Mouse (Mus musculus): Measurements from ENCODE around the gene P4hb. TPM values are rescaled to one million over a fixed set of nuclear protein-coding genes. Genes with fewer than 3 reads are reported as not detected.

P4hb gene
- polyA plus RNA-seq, 1 experiment from 2014 or later: 620 TPM

DNA sequence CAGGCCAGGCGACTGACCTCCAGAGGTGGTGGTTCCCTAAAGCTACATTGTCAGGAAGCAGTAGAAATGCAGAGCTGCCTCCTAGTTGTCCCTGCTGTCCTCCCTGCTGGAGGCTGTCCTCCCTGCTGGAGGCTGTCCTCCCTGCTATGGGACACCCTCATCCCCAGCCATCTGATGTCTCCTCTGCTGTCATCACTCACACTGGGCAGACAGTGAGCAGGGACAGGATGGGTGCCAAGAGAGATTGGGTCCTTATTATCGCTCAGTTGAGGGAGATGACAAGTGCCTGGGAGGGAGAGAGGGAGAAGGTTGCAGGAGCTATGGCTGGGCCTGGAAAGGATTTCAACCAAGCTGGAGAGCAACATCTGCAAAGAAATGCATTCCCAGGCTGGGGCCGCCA, 37.9 kb downstream of the P4hb start:
- Histone ChIP-seq H3K36me3 (no peaks in the 10 kb centered on the region), H3K4me1 (replicated peaks) (peaks cover 31% of the 10 kb centered on the region), H3K9me3 (no peaks in the 10 kb centered on the region), H3K27me3 (peaks cover 55% of the 10 kb centered on the region), H3K4me3 (replicated peaks) (no peak overlapping the region), H3K27ac (no peak overlapping the region), H3K4me2 (no peak overlapping the region), H3K9ac (replicated peaks) (no peak overlapping the region)
- no peak for ATAC-seq (ENCODE audit: insufficient number of reproducible peaks, insufficient read depth, low FRiP score, low TSS enrichment, low read depth)
- WGBS: 69% methylated on average over 3 of the region's 3 CpGs

DNA sequence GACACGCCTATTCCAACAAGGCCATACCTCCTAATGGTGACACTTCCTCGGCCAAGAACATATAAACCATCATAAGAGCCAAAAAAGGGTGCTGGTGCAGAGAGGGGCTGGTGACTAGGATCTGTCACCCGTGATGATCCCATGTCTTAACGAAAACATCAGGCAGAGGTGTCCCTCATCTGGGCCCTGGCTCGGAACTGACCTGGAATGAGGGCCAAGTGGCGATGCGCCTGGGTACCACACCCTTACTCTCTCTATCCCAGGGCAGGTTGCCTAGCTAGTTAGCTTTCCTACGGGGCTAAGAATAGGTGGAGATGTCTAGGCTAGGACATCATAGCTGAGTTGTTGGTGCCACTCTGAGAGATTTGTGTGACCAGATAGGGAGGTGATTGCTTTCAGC, 39.0 kb downstream of the P4hb start:
- no peak for ATAC-seq (ENCODE audit: insufficient number of reproducible peaks, insufficient read depth, low FRiP score, low TSS enrichment, low read depth)
- 86% methylated on average over 8 of the region's 8 CpGs for WGBS
- Histone ChIP-seq H3K27me3 (peaks cover 65% of the 10 kb centered on the region), H3K4me1 (replicated peaks) (peaks cover 25% of the 10 kb centered on the region), H3K9ac (replicated peaks) (no peak overlapping the region), H3K9me3 (no peaks in the 10 kb centered on the region), H3K4me3 (replicated peaks) (no peak overlapping the region), H3K36me3 (no peaks in the 10 kb centered on the region), H3K4me2 (no peak overlapping the region), H3K27ac (no peak overlapping the region)

DNA sequence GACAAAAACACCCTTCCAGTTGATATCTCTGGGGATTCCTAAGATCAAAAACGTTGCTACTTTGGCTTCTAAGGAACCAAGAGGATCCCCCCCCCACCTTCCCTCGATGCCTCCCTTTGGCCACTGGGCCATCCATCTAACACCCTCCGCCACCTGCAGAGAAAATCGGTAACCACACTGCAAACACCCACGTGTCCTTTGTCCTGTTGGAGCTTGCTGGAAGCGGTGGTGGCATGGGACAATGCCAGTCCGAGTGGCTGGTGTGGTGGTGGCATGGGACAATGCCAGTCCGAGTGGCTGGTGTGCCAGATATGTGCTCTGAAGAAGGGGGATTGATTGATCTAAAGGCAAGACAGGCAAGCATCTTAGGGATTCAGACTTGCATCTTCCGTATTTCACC, 41.4 kb downstream of the P4hb start:
- Histone ChIP-seq H3K27ac (no peak overlapping the region), H3K27me3 (peaks cover 83% of the 10 kb centered on the region), H3K36me3 (no peaks in the 10 kb centered on the region), H3K9ac (replicated peaks) (no peak overlapping the region), H3K4me1 (replicated peaks) (peaks cover 19% of the 10 kb centered on the region), H3K9me3 (no peaks in the 10 kb centered on the region), H3K4me2 (peak overlapping the region; percentile 89), H3K4me3 (replicated peaks) (peak overlapping the region; percentile 51)
- 27% methylated on average over 9 of the region's 9 CpGs for WGBS
- no peak for ATAC-seq (ENCODE audit: insufficient number of reproducible peaks, insufficient read depth, low FRiP score, low TSS enrichment, low read depth)

DNA sequence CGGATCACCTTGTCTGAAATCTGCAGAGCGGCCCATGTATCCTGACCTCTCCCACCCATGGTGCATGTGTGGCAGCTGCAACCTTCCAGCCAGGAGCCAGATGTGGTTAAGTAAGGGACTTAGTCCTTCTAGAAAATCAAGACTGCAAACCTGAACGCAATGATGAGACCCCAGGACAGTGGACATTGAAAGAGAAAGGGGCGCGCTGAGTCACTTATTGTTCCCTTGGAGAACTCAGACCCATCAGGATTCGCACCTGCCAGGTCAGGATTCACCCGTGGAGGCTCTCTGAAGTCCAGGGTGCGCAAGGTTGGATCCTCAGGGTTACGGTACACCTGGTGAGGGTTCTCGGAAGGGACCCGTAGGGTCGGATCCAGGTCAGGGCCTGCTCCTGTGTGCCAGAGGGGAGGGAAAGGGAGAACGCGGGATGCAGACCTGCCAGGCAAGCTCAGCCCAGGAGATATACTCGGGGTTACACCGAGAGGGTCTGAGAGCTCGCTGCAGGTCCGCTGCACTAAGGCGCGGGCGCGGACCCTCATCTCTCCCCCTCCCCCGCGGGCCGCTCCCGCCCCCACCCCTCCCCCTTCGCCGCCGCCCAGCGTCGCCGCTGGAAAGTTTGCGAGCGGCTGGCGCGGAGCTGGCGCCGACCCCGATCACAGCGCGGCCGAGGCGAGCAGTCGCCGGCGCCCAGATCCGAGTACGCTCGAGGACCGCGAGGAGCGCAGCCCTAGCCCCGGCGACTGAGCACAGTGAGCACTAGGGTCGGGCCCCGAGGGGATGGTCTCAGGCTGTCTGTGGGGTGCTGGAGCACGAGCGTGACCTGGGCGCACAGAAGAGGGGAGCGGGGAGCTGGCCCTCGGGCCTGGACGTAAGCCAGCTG, 42.7 kb downstream of the P4hb start, which contains the start of gene Gcgr:
Gene Gcgr (plus strand): TSS at position 615 of the 880 bp plus-strand sequence.
- WGBS: 7% methylated on average over 59 of the region's 62 CpGs
- H3K27me3 ChIP-seq: peaks cover 79% of the 10 kb centered on the region
- H3K4me1 ChIP-seq (replicated peaks): peaks cover 19% of the 10 kb centered on the region
- H3K4me2 ChIP-seq: peak within 1 kb of the TSS; percentile 89
- no peaks in the 10 kb centered on the region for H3K36me3 ChIP-seq
- ATAC-seq (ENCODE audit: insufficient number of reproducible peaks, insufficient read depth, low FRiP score, low TSS enrichment, low read depth): no peak; the same call in 1 of the 2 replicates
- H3K9me3 ChIP-seq: no peaks in the 10 kb centered on the region
- H3K9ac ChIP-seq (replicated peaks): peak within 1 kb of the TSS; percentile 54
- peak within 1 kb of the TSS; percentile 51 for H3K4me3 ChIP-seq (replicated peaks)
- no peak within 1 kb of the TSS for H3K27ac ChIP-seq

DNA sequence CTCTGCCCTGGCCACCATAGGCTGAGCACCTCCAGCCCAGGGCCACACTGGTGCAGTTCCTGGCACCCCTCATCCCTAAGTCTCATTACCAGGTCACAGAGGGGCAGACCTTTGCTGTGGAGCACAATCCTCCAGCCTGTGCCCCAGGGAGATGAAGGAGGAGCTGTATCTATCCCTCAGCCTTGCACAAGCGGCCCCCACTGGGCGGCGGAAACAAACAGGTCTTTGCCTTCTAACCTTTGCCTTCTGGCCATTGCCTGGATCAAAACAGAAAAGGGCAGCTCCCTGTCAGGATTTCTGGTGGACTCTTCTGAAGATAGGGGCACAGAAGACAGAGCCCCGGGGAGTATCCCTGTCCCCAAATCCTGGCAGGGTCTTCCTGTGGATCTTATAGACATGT, 44.1 kb downstream of the P4hb start:
- H3K4me2 ChIP-seq: no peak overlapping the region
- no peaks in the 10 kb centered on the region for H3K36me3 ChIP-seq
- H3K9ac ChIP-seq (replicated peaks): no peak overlapping the region
- no peak overlapping the region for H3K4me3 ChIP-seq (replicated peaks)
- ATAC-seq (ENCODE audit: insufficient number of reproducible peaks, insufficient read depth, low FRiP score, low TSS enrichment, low read depth): no peak
- 60% methylated on average over 4 of the region's 4 CpGs for WGBS
- H3K27ac ChIP-seq: no peak overlapping the region
- peaks cover 66% of the 10 kb centered on the region for H3K27me3 ChIP-seq
- no peaks in the 10 kb centered on the region for H3K9me3 ChIP-seq
- peaks cover 19% of the 10 kb centered on the region for H3K4me1 ChIP-seq (replicated peaks)

DNA sequence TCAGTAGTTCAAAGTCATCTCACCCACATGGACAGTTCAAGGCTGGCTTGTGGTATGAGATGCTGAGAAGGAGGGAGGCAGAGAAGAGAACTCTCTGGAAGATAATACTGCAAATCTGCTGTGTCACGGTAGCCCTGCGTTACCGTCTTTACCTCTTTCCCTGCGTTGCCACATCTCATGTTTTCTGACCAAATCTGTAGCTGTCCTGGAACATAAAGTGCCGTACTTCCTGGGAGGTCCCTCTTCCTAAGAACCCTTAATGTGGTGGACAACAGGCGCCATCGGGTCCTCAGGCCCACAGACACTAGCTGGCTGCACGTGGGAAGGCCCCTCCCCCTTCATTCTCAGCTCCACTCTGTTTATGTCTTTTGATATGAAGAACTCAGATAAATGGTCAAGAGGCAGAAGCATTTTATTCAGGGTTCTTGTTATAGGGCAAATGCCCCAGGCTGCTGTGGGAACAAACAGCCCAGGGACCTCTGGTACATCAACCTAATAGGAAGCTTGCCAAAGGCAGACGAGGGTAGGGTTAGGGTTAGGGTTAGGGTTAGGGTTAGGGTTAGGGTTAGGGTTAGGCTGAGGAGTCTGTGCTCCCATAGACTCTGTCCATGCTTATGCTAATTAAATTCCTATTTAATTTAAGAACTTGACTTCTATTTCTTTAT, 45.2 kb downstream of the P4hb start:
- Histone ChIP-seq H3K9ac (replicated peaks) (no peak overlapping the region), H3K4me2 (no peak overlapping the region), H3K27me3 (peaks cover 55% of the 10 kb centered on the region), H3K9me3 (no peaks in the 10 kb centered on the region), H3K36me3 (no peaks in the 10 kb centered on the region), H3K4me1 (replicated peaks) (peaks cover 19% of the 10 kb centered on the region), H3K27ac (no peak overlapping the region), H3K4me3 (replicated peaks) (no peak overlapping the region)
- ATAC-seq (ENCODE audit: insufficient number of reproducible peaks, insufficient read depth, low FRiP score, low TSS enrichment, low read depth): no peak
- WGBS: 78% methylated on average over 9 of the region's 9 CpGs

DNA sequence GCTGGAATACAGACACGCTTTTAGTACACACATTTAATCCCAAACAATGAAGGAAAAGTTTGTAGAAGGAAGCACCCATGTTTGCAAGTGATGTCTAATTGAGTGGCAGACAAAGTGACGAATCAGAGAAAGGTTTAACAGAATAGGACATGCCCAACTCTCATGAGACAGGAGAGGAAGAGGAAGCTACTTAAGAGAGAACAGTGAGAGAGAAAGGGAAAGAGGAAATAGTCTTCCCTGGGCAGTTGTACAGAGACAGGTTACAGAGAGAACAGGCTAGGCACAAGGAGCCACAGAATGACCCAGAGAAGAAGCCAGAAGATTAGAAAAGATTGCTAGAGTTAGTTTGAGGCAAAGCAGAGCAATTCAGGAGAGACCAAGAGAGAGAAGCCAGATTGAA, 47.1 kb downstream of the P4hb start:
- H3K4me1 ChIP-seq (replicated peaks): peaks cover 11% of the 10 kb centered on the region
- H3K36me3 ChIP-seq: no peaks in the 10 kb centered on the region
- H3K4me2 ChIP-seq: no peak overlapping the region
- peaks cover 36% of the 10 kb centered on the region for H3K27me3 ChIP-seq
- H3K27ac ChIP-seq: no peak overlapping the region
- H3K4me3 ChIP-seq (replicated peaks): no peak overlapping the region
- ATAC-seq (ENCODE audit: insufficient number of reproducible peaks, insufficient read depth, low FRiP score, low TSS enrichment, low read depth): no peak
- no peak overlapping the region for H3K9ac ChIP-seq (replicated peaks)
- WGBS: 85% methylated on average over 2 of the region's 2 CpGs
- no peaks in the 10 kb centered on the region for H3K9me3 ChIP-seq

DNA sequence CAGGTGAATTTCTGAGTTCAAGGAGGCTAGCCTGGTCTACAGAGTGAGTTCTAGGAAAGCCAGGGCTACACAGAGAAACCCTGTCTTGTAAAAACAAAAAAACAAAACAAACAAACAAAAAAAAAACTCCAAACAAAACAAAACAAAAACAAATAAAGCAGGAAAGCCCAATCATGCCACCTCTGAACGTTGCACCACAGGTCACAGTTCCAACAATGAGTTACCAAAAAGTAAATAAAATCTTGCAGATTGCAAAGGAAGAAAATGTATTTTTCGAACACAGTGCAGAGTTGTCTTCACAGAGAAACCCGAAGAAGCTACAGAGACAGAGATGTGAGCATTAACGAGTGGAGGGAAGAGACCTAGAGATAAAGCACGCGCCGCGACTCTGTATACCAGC, 50.5 kb downstream of the P4hb start:
- no peak for ATAC-seq (ENCODE audit: insufficient number of reproducible peaks, insufficient read depth, low FRiP score, low TSS enrichment, low read depth)
- no peak overlapping the region for H3K4me2 ChIP-seq
- H3K9ac ChIP-seq (replicated peaks): no peak overlapping the region
- no peak overlapping the region for H3K4me3 ChIP-seq (replicated peaks)
- no peak overlapping the region for H3K27ac ChIP-seq
- no peaks in the 10 kb centered on the region for H3K36me3 ChIP-seq
- H3K4me1 ChIP-seq (replicated peaks): peaks cover 8% of the 10 kb centered on the region; the same call in 1 of the 2 replicates
- peaks cover 2% of the 10 kb centered on the region for H3K27me3 ChIP-seq
- 88% methylated on average over 8 of the region's 8 CpGs for WGBS
- no peaks in the 10 kb centered on the region for H3K9me3 ChIP-seq

DNA sequence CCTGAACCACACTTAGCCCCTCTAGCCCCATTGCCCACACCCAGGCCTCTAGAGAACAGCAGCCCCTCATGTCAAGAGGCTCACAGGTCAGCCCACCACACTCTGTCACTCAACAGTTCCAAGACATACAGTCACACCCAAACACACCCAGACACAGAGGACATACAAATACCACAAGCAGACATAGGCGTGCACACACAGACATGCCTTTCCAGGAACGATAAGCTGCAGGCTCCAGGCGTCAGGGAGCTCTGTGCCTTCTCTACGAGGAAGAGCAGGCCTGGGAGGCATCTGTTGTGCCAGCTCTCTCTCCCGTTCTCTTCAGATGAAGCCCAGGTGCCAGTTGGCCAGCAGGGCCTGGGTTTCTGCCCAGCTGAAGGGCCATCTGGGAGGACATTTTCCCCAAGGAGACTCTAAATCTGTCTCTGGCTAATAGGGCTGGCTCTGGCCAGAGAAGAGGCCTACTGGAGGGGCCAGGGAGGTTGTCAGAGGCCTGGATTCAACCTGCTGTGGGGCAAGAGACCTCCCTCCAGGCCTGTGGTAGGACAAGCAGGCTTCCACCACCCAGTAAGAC, 52.0 kb downstream of the P4hb start:
- Histone ChIP-seq H3K27me3 (no peaks in the 10 kb centered on the region), H3K4me2 (no peak overlapping the region), H3K27ac (no peak overlapping the region), H3K9me3 (no peaks in the 10 kb centered on the region), H3K36me3 (no peaks in the 10 kb centered on the region), H3K9ac (replicated peaks) (no peak overlapping the region), H3K4me1 (replicated peaks) (peaks cover 8% of the 10 kb centered on the region; the same call in 1 of the 2 replicates), H3K4me3 (replicated peaks) (no peak overlapping the region)
- ATAC-seq (ENCODE audit: insufficient number of reproducible peaks, insufficient read depth, low FRiP score, low TSS enrichment, low read depth): no peak
- WGBS: 78% methylated on average over 5 of the region's 5 CpGs

DNA sequence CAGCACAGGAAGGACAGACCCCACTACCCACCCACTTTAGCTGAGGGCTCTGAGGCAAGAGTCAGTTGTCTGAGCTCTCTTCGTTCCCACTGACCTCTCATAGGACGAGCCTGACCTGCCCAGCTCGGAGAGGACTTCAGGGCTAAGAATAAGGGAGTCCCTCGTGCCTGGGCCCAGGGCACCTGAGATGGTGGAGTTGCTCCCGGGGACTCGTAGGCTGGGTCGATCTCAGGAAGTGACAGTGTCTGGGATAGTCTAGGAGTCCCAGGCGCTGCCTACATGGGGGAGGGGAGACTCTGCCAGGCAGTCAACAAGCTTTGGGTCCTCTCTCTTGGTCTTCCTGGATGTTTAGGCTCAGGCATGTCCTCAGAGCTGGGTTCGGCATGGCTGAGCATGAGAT, 52.6 kb downstream of the P4hb start:
- Histone ChIP-seq H3K9ac (replicated peaks) (no peak overlapping the region; the same call in 1 of the 2 replicates), H3K36me3 (no peaks in the 10 kb centered on the region), H3K27me3 (no peaks in the 10 kb centered on the region), H3K4me2 (no peak overlapping the region), H3K4me3 (replicated peaks) (no peak overlapping the region), H3K27ac (no peak overlapping the region), H3K4me1 (replicated peaks) (peaks cover 13% of the 10 kb centered on the region), H3K9me3 (no peaks in the 10 kb centered on the region)
- 75% methylated on average over 9 of the region's 9 CpGs for WGBS
- ATAC-seq (ENCODE audit: insufficient number of reproducible peaks, insufficient read depth, low FRiP score, low TSS enrichment, low read depth): no peak

DNA sequence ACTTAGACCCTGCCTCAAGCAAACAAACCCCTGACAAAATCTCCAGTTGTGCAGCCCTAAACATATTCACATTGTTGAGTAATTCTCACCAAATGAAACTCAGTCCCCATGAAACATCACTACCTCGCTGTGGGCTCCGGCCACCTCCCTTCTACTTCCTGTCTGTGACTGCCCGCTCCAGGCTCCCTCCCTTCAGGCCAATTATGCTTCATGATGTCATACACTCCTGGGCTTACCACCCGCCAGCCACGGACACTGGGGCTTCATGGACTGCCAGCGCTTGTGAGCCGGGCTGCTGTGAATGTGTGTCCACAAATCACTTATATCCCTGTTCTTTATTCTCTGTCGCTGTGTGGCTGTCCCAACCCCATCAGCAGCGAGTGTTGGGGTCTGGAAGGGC, 53.3 kb downstream of the P4hb start:
- Histone ChIP-seq H3K9me3 (no peaks in the 10 kb centered on the region), H3K27me3 (no peaks in the 10 kb centered on the region), H3K4me2 (peak overlapping the region; percentile 17; the same call in 1 of the 2 replicates), H3K27ac (no peak overlapping the region), H3K4me1 (replicated peaks) (peaks cover 13% of the 10 kb centered on the region), H3K4me3 (replicated peaks) (no peak overlapping the region), H3K36me3 (no peaks in the 10 kb centered on the region), H3K9ac (replicated peaks) (no peak overlapping the region; the same call in 1 of the 2 replicates)
- 29% methylated on average over 9 of the region's 9 CpGs for WGBS
- no peak for ATAC-seq (ENCODE audit: insufficient number of reproducible peaks, insufficient read depth, low FRiP score, low TSS enrichment, low read depth)
